Mouse (Mus musculus) thymus, postnatal 0 days (tissue): ENCODE results near the gene Hmgn3. TPM values are rescaled to one million over a fixed set of nuclear protein-coding genes. Genes with fewer than 3 reads are reported as not detected.

Experiments used
- DNase-seq: peaks from one replicate; pipeline ENCODE4 v3.0.0-alpha.2; 2015; ENCODE audit warnings: low spot score
- polyA plus RNA-seq: library from polyadenylated mRNA; unstranded; fragments of >200 nt; fragmentation: Nextera tagmentation; extraction: Ambion mirVana; gene quantifications from 2 replicates; pipeline ENCODE4 v1.2.1, GENCODE M21; 2015

The Hmgn3 gene
- polyA plus RNA-seq, 1 experiment from 2014 or later, result 17.2 TPM

DNA sequence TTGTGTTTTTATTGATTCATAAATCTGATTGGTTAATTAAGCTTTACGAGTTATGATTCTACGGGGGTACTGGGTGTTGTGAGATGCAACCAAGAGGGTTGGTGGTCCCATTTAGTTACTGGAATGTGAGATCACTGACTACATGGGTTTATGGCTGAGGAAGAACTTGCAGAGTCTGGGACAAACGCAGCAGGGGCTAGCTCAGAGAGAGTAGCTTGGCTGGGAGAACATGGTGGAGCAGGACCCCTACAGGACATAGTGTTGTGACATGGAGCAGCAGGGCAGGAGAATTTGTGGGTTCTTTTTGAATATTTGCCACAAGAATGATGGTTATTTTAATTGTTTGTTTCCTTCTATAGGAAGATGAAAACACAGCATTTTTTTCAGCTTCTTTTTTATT, 45.7 kb downstream of the Hmgn3 start:
- DNase-seq, result no peak

DNA sequence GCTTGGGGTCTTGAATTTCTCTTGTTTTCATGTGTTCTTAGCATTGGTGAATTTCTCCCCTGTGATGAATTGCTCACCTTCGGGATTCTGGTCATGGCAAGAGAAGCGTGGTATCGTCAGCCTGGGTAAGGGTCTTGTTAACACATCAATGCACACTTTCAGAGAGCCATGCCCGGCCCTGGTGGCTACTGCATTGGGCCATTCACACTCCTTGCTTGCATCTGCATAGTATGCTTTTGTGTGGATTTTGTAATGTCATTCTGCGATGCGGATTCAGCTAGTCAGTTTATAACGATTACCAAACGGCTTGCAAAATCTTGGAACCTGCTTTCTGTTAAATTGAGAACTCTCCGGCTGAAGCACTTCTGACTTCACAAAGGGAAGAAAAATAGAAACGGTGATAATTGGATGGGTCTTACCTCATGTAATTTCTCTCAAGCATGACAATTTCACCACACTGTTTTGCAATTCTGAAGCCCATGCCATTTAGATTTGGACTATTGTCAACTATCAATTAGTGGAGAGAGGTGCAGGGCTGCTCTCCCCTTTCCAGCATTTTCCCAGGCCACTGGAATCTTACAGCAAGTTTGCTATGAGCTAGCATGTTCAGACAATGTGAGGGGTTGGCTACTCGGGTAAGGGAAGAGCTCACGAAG, 47.7 kb downstream of the Hmgn3 start:
- DNase-seq, result no peak

DNA sequence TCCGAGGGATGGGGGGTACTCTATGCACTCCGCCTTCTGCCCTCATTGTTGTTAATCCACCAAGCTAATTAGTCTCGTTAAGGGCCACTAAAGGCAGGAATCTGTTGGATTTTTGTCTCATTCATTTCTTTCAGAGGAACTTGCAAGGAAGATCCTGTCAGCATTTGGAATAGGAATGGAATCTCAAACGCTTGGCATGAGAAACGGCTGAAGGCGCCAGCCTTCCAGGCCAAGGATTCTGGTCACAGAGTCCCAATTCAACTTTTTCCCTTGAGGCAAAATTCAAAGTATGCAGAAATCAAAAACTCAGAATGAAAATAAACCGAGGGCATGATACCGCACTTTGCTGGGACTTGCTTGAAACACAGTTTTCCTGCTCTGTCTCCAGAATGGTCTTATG, 48.7 kb downstream of the Hmgn3 start:
- no peak for DNase-seq

DNA sequence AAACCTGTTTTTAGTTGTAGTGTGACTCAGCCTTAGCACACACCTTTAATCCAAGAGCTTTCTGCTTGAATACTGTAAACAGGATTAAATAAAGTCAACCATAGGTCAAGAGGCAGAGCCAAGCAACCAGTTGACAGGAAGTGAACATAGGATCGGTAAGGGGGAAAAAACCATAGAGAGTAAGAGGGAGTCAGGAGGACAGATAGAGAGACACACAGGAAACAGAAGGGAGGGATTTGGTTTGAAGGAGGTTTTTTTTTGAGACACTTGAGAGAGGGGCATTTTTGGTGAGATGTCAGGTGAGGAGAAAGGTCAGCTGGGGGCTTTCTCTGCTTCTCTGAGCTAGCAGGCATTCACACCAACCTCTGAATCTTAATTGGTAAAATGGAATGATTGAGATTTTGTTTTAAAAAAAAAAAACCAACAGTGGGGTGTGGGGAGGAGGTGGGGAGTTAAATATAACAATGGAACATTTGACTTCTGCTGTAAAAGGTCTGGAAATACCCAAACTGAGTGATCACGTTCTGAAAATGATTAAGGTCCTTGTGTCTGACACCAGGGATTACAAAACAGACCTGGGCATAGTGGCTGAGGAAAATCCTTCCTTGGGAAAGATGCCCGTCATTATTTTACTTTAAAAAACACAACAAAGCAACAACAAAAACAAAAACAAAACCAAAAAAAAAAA, 51.7 kb downstream of the Hmgn3 start:
- no peak for DNase-seq

DNA sequence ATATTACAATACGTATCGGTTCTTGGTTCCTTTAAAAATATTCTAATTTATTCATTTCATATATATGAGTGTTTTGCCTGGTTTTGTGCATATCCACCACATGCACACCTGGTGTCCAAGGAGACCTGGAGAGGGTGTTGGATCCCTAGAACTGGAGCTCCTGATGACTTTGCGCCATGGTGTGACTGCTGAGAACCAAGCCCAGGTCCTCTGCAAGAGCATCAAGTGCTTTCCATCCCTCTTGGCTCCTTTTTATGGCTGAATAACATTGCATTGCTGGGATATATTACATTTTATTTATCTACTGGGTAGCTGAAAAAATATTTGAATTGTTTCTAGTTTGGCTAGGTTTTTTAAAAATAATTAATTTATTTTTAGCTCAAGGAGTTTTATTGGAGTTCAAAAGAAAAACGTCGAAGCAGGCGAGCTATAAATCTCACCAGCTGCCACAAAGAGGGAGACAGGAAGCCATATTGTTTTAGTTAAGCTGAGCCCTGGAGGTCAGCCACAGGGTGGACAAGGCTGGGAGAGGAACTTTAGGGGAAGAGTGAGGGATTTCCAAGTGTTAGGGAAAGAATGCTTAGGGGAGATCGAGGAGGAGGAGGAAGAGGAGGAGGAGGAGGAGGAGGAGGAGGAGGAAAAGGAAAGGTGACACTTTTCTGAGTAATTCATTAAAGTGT, 62.6 kb downstream of the Hmgn3 start:
- DNase-seq, result no peak

DNA sequence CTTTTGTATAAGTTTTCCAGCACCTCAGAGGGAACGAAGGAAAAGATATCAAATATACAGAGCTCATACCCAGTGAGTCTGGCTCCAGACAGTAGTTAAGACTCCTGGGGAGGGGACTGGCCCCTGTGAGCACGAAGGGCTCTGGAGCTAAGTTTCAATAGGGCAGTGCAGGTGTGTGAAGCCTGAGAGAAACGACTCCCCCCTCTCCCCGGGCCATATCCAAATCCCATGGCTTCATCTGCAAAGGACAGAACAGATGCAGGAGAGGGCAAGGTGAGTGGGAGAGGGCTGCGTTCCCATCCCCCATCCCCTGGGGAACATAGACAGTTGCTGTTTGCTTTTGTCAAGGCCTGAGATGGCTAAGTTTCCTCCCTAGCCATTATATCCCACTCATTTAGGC, 63.4 kb downstream of the Hmgn3 start:
- DNase-seq, result no peak

DNA sequence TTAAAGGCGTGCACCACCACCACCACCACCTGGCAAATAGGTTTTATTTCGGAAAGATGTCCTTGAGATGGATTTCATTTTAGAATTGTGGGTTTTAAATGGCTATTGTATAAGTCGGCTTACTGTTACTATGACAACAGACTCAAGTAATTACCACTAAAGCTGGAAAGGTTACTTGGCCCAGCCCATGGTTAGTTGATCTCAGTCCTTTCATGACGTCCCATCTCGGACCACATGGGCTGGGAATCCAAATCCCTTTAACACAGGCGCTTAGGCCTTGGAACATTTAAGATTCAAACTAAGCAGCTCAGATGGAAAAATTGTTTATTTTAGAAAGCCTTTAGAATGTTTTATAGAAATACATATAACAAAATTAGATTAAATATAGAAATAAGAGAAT, 64.2 kb downstream of the Hmgn3 start:
- no peak for DNase-seq

DNA sequence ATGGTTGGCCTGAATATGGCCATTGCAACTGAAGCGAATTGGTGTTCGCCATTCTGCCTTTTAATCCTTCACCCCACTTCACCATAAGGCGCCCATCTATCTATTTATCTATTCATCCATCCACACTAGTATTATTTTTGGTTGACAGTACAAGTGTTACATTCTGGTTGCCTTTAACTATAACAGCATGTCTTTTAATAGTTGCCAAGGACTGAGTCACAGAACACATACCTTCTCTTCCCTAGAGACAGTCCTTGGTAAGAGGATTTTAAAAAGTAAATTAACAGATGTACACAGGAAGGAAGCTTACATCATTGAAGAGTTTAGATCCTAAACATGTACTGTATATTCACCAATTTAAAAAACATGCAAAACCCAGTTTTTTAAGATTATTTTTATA, 66.8 kb downstream of the Hmgn3 start:
- DNase-seq, result no peak

DNA sequence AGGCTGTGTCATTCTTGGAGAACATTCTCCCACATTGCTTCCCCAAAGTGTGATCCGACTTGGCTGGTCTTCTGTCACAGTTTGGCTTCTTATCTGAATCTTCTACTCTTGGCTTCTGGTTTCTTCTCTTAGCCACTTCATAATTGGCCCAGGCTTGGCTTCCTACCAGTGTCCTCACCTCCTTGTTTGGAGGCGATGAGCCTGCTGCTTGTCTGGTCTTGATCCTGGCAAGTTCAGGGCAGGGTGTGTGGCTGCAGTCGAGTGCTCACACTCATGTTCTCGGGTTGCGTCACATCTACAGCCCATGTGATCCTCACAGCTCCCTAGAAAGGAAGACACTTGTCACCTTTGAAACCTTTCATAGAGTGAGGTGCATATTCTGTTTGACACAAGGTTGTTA, 78.2 kb downstream of the Hmgn3 start:
- DNase-seq, result no peak

DNA sequence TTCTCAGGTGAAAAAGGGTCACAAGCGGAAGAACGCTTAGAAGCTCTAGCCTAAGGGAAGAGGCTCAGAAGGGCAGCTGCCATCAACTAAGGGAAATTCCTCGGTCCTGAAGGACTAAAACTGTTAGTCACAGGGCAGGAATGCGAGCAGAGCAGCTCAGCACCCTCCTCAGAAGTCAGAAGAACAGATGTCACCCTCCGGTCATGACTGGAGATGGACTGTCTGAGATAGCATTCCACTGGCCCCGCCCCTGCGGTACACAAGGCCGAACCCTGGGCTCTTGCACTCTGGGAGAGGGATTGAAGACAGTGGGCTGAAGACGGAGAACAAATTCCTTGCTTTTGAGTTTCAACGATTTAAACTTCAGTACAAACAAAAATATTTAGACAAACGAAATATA, 85.2 kb downstream of the Hmgn3 start:
- DNase-seq, result no peak

Other genes starting within 250 kb of the Hmgn3 start
- gene Phip, start 171.2 kb downstream of the Hmgn3 start, polyA plus RNA-seq, result 66.4 and 83.2 TPM in 2 replicates